Mouse (Mus musculus) hindbrain, embryonic 14.5 days (tissue): ENCODE data around the gene Shisa9. TPM values are rescaled to one million over a fixed set of nuclear protein-coding genes. Genes with fewer than 3 reads are reported as not detected.

Experiments
- ATAC-seq: fragments of 200-750 bp; cut with Nextera tagmentation; 2 replicates; pipeline ENCODE4 v1.8.0; 2017; ENCODE audit warnings: moderate number of reproducible peaks, mild to moderate bottlenecking, moderate TSS enrichment, moderate library complexity; ENCODE audit not compliant: low FRiP score
- DNase-seq: peaks from one replicate; pipeline ENCODE4 v3.0.0-alpha.2; 2015; ENCODE audit warnings: low spot score
- H3K27ac ChIP-seq: fragments of 300-500 bp; sonication (generic); 2 replicates; pipeline ENCODE4 v1.5.1; 2014; ENCODE audit warnings: mild to moderate bottlenecking, moderate library complexity
- H3K27me3 ChIP-seq: fragments of 300-500 bp; sonication (generic); 2 replicates; pipeline ENCODE4 v1.6.1; 2014; ENCODE audit warnings: mild to moderate bottlenecking, low read length, mixed read lengths; ENCODE audit not compliant: control insufficient read depth, insufficient read depth
- H3K36me3 ChIP-seq: fragments of 300-500 bp; sonication (generic); replicated peaks from 2 replicates; pipeline ENCODE4 v1.6.1; 2014; ENCODE audit not compliant: control insufficient read depth, insufficient read depth
- H3K4me1 ChIP-seq: fragments of 300-500 bp; sonication (generic); replicated peaks from 2 replicates; pipeline ENCODE4 v1.6.1; 2014; ENCODE audit warnings: antibody characterized with exemption, low read length, mixed read lengths; ENCODE audit not compliant: control insufficient read depth, insufficient read depth
- H3K4me2 ChIP-seq: fragments of 300-500 bp; sonication (generic); replicated peaks from 2 replicates; pipeline ENCODE4 v1.6.1; 2014; ENCODE audit warnings: mild to moderate bottlenecking, moderate library complexity
- H3K4me3 ChIP-seq: fragments of 300-500 bp; sonication (generic); replicated peaks from 2 replicates; pipeline ENCODE4 v1.5.1; 2014; ENCODE audit warnings: mild to moderate bottlenecking, low read length
- H3K9ac ChIP-seq: fragments of 300-500 bp; sonication (generic); 2 replicates; pipeline ENCODE4 v1.6.1; 2014
- H3K9me3 ChIP-seq: fragments of 300-500 bp; sonication (generic); 2 replicates; pipeline ENCODE4 v1.6.1; 2016; ENCODE audit warnings: low read length; ENCODE audit not compliant: control insufficient read depth
- WGBS: fragments of 180-500 bp; shearing (Covaris S2); extraction: QIAGEN DNeasy Blood & Tissue Kit; methylation state at CpG from one replicate; pipeline ENCODE4 v1.1.7; 2014; 5-methylcytosine and 5-hydroxymethylcytosine counted together
- polyA plus RNA-seq: library from polyadenylated mRNA; unstranded; fragments of >200 nt; fragmentation: Nextera tagmentation; extraction: Ambion mirVana; gene quantifications from 2 replicates; pipeline ENCODE4 v1.2.1, GENCODE M21; 2014

Gene Shisa9
- polyA plus RNA-seq, 1 experiment from 2014 or later = 15.7 TPM

DNA sequence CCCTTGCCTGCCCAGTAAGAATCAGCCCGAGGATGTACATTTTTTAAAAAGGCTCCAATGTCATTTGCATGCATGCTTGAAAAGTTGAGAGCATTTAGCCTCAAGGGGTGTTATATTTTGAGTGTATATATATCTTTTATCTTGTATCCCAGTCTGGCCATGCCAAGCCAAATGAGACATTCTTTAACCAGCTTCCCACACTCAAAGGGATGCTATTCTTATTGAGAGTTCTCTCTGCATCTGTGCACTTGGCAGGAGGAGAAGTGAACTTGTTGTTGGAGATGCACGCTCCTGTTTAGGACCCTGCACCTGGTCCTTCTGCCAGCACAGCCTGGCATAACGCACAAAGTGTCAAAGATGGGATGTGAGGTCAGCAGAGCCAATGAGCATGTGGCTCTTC is 135.6 kb downstream of the Shisa9 start:
- no peak for ATAC-seq

GRCm38 (mm10) chr16:12129782-12130181 is 145.9 kb downstream of the Shisa9 start:
- Histone ChIP-seq H3K9me3 (peaks cover 9% of the 10 kb centered on the region; the same call in 1 of the 2 replicates), H3K4me2 (no peak overlapping the region), H3K4me3 (no peak overlapping the region), H3K36me3 (no peaks in the 10 kb centered on the region), H3K4me1 (no peaks in the 10 kb centered on the region), H3K9ac (no peak overlapping the region), H3K27me3 (no peaks in the 10 kb centered on the region), H3K27ac (no peak overlapping the region)
- no peak for ATAC-seq
- WGBS = 74% methylated on average over 3 of the region's 3 CpGs
- DNase-seq = no peak

More for the DNA sequence above, 135.6 kb downstream of the Shisa9 start:
- Histone ChIP-seq H3K36me3 (no peaks in the 10 kb centered on the region), H3K9me3 (no peaks in the 10 kb centered on the region), H3K4me2 (no peak overlapping the region), H3K27me3 (no peaks in the 10 kb centered on the region), H3K4me1 (peaks cover 11% of the 10 kb centered on the region; the same call in 1 of the 2 replicates), H3K27ac (no peak overlapping the region), H3K9ac (no peak overlapping the region), H3K4me3 (no peak overlapping the region)
- no peak for DNase-seq
- 82% methylated on average over 3 of the region's 3 CpGs for WGBS

DNA sequence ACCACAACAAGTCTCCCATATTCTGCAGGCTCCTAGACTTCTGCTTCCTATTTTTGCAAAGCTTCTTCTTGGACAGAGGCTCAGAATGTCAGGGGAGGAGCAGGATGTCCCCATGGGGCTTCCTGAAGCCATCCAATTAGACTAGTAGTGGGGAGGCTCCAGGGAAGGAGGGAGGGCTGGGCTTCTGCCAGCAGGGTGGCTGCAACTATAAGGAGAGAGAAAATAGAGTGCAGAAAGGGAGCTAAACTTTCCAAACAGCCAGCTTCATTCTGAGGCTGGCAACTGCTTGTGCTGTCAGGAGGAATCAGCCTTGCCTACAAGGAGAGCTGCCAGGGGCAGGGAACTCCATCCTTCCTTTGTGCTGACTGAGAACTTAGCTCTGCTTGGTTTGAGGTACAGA is 162.8 kb downstream of the Shisa9 start:
- Histone ChIP-seq H3K9ac (no peak overlapping the region), H3K27ac (peak overlapping the region; percentile 15; the same call in 1 of the 2 replicates), H3K9me3 (no peaks in the 10 kb centered on the region), H3K27me3 (no peaks in the 10 kb centered on the region), H3K4me3 (no peak overlapping the region), H3K4me2 (no peak overlapping the region), H3K4me1 (no peaks in the 10 kb centered on the region), H3K36me3 (no peaks in the 10 kb centered on the region)
- no peak for DNase-seq
- no peak for ATAC-seq

DNA sequence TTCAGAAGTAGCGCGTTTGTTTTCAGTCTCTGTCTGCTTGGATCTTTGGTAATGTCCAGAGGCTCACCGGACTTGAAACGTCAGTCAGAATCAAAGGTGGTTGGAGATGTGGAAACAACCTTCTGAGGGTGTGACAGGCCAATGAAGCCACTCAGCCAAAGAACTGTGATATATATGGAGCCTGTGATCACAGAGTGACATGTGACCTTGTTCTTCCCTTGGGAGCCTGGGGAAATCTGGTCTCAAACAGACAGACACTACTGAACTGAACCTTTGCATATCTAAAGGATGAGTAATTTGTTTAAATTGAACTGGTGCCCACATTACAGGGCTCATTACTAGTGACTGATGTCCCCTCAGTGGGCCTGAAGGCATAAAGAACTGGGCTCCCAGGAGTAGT is 168.1 kb downstream of the Shisa9 start:
- ATAC-seq = peak; percentile 48; the same call in 1 of the 2 replicates

DNA sequence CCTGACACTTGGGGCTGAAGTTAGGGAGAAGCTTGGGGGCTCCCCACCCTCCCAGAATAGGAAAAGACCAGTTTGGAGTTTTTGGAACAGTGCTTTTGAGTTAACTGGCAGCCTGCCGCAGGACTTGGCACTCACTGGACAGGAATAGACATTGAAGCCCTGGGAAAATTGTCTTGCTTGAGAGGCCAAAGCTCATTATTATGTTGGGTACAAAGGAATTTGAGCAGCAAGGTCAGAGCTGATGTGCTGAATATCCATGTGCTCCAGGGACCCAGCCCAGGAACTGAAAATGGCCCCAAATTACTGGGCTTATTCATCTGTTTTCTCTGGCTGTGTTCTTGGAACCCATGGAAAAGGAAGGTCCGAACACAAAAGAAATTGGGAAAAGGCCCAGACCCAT is 170.6 kb downstream of the Shisa9 start:
- DNase-seq = peak; percentile 35
- no peak overlapping the region for H3K9ac ChIP-seq
- no peaks in the 10 kb centered on the region for H3K36me3 ChIP-seq
- 70% methylated on average over 2 of the region's 2 CpGs for WGBS
- no peaks in the 10 kb centered on the region for H3K9me3 ChIP-seq
- no peaks in the 10 kb centered on the region for H3K4me1 ChIP-seq
- no peak overlapping the region for H3K4me3 ChIP-seq
- H3K27ac ChIP-seq = no peak overlapping the region
- H3K4me2 ChIP-seq = no peak overlapping the region
- no peaks in the 10 kb centered on the region for H3K27me3 ChIP-seq
- peak; percentile 62; the same call in 1 of the 2 replicates for ATAC-seq

More for the DNA sequence above, 168.1 kb downstream of the Shisa9 start:
- no peaks in the 10 kb centered on the region for H3K36me3 ChIP-seq
- H3K9ac ChIP-seq = no peak overlapping the region
- no peaks in the 10 kb centered on the region for H3K9me3 ChIP-seq
- H3K27me3 ChIP-seq = no peaks in the 10 kb centered on the region
- H3K4me1 ChIP-seq = no peaks in the 10 kb centered on the region
- H3K4me2 ChIP-seq = no peak overlapping the region
- H3K4me3 ChIP-seq = no peak overlapping the region
- H3K27ac ChIP-seq = no peak overlapping the region
- DNase-seq = peak; percentile 31
- WGBS = 64% methylated on average over 4 of the region's 4 CpGs

DNA sequence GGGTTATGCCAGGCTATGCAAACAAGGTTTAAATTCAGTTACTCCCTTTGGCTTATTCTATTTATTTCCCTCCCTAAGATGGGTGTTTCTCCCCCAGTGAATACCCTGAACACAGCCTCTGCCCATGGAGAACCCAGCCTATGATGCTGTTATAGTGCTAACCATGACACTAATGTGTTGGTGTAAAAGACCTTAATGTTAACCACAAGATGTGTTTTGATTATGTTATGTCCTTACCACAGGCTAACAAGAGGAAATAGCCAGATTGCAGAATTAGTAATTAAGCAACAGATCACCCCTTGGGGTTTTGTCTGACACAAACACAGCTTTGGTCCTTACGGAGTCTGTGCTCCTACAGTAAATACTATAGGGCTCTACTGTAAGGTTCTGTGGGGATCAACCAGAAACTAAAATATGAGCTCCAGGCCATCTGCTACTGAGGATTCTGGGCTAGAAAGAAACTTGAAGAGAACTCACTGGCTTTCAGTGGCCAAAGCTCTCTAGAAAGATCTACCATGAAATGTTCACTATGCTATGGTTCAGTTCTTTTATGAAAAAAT is 189.6 kb downstream of the Shisa9 start:
- H3K27ac ChIP-seq = no peak overlapping the region
- H3K36me3 ChIP-seq = no peaks in the 10 kb centered on the region
- no peak overlapping the region for H3K9ac ChIP-seq
- 81% methylated on average over 1 of the region's 1 CpGs for WGBS
- ATAC-seq = no peak
- H3K27me3 ChIP-seq = no peaks in the 10 kb centered on the region
- no peak overlapping the region for H3K4me3 ChIP-seq
- 0 out of 2 replicates have a peak, but pooled peaks cover 5% of the 10 kb centered on the region for H3K4me1 ChIP-seq
- no peak for DNase-seq
- H3K9me3 ChIP-seq = no peaks in the 10 kb centered on the region
- H3K4me2 ChIP-seq = no peak overlapping the region

- DNase-seq (no peak), ATAC-seq (no peak)
- Histone ChIP-seq H3K9me3 (no peaks in the 10 kb centered on the region), H3K9ac (no peak overlapping the region), H3K4me1 (0 out of 2 replicates have a peak, but pooled peaks cover 5% of the 10 kb centered on the region), H3K36me3 (no peaks in the 10 kb centered on the region), H3K27ac (no peak overlapping the region), H3K27me3 (no peaks in the 10 kb centered on the region), H3K4me3 (no peak overlapping the region), H3K4me2 (no peak overlapping the region)
- 90% methylated on average over 2 of the region's 2 CpGs for WGBS
Observed at GRCm38 (mm10) chr16:12178031-12178430, 194.1 kb downstream of the Shisa9 start.

GRCm38 (mm10) chr16:12189739-12190138 is 205.8 kb downstream of the Shisa9 start:
- Histone ChIP-seq H3K4me3 (no peak overlapping the region), H3K4me2 (no peak overlapping the region), H3K9me3 (no peaks in the 10 kb centered on the region), H3K27ac (no peak overlapping the region), H3K27me3 (no peaks in the 10 kb centered on the region), H3K4me1 (no peaks in the 10 kb centered on the region), H3K36me3 (no peaks in the 10 kb centered on the region), H3K9ac (no peak overlapping the region)
- WGBS = 79% methylated on average over 2 of the region's 2 CpGs
- ATAC-seq (no peak), DNase-seq (no peak)

- Histone ChIP-seq H3K36me3 (no peaks in the 10 kb centered on the region), H3K4me3 (no peak overlapping the region), H3K27ac (no peak overlapping the region), H3K4me1 (no peaks in the 10 kb centered on the region), H3K4me2 (no peak overlapping the region), H3K27me3 (no peaks in the 10 kb centered on the region), H3K9ac (no peak overlapping the region), H3K9me3 (no peaks in the 10 kb centered on the region)
- 95% methylated on average over 4 of the region's 4 CpGs for WGBS
- DNase-seq = no peak
- no peak for ATAC-seq
Observed at GRCm38 (mm10) chr16:12196841-12197240, 212.9 kb downstream of the Shisa9 start.

GRCm38 (mm10) chr16:12197611-12198010 is 213.7 kb downstream of the Shisa9 start:
- Histone ChIP-seq H3K4me3 (no peak overlapping the region), H3K36me3 (no peaks in the 10 kb centered on the region), H3K27me3 (no peaks in the 10 kb centered on the region), H3K9ac (no peak overlapping the region), H3K27ac (no peak overlapping the region), H3K4me1 (no peaks in the 10 kb centered on the region), H3K4me2 (no peak overlapping the region), H3K9me3 (no peaks in the 10 kb centered on the region)
- no peak for ATAC-seq
- WGBS = 62% methylated on average over 5 of the region's 5 CpGs
- no peak for DNase-seq
